Mouse (Mus musculus) layer of hippocampus, postnatal 10 days (tissue): ENCODE measurements around the gene Sdcbp2. TPM values are rescaled to one million over a fixed set of nuclear protein-coding genes. Genes with fewer than 3 reads are reported as not detected.
"Not testable (repeated sequence)": the region's sequence is repeated elsewhere in the genome, so short reads cannot be mapped to it uniquely, and the experiment has no call there.

ENCODE experiments used
- DNase-seq, 2 experiments: peaks; one replicate each; pipeline ENCODE4 v3.0.0; 2021; ENCODE audit warnings: low spot score in 2 of 2
- total RNA-seq, 2 experiments: library from RNA; stranded (reverse); gene quantifications; 2 replicates each; pipeline ENCODE4 v1.2.3; 2021

Gene Sdcbp2
- total RNA-seq, 2 experiments from 2014 or later = 1.3 to 1.6 TPM

GRCm38 (mm10) chr2:151566856-151567255, 5.6 kb upstream of the Sdcbp2 start:
- DNase-seq = no peak

- no peak for DNase-seq
Observed at GRCm38 (mm10) chr2:151569452-151569851, 3.0 kb upstream of the Sdcbp2 start.

GRCm38 (mm10) chr2:151573667-151574066, 1.2 kb downstream of the Sdcbp2 start:
- no peak for DNase-seq

- no peak for DNase-seq
Observed at GRCm38 (mm10) chr2:151574607-151575006, 2.2 kb downstream of the Sdcbp2 start.

- DNase-seq = peak; percentile 41 to 63
Observed at GRCm38 (mm10) chr2:151575119-151575698, 2.8 kb downstream of the Sdcbp2 start.

- peak; percentile 82 to 92 for DNase-seq
Observed at GRCm38 (mm10) chr2:151575699-151576389, 3.4 kb downstream of the Sdcbp2 start.

GRCm38 (mm10) chr2:151579183-151579582, 6.8 kb downstream of the Sdcbp2 start:
- DNase-seq = no peak

- no peak for DNase-seq
Observed at GRCm38 (mm10) chr2:151580945-151581344, 8.5 kb downstream of the Sdcbp2 start.

GRCm38 (mm10) chr2:151585934-151586333, 13.5 kb downstream of the Sdcbp2 start:
- no peak for DNase-seq

- DNase-seq = no peak
Observed at GRCm38 (mm10) chr2:151586807-151587206, 14.4 kb downstream of the Sdcbp2 start.

- no peak for DNase-seq
Observed at GRCm38 (mm10) chr2:151587306-151587705, 14.9 kb downstream of the Sdcbp2 start.

- no peak for DNase-seq
Observed at GRCm38 (mm10) chr2:151598068-151598467, 25.6 kb downstream of the Sdcbp2 start.

GRCm38 (mm10) chr2:151602106-151602505, 29.7 kb downstream of the Sdcbp2 start:
- no peak for DNase-seq

- DNase-seq = peak; percentile 55 to 65
Observed at GRCm38 (mm10) chr2:151603630-151604029, 31.2 kb downstream of the Sdcbp2 start.

- DNase-seq = peak; percentile 66 to 73
Observed at GRCm38 (mm10) chr2:151605437-151605987, 33.1 kb downstream of the Sdcbp2 start.

- no peak for DNase-seq
Observed at GRCm38 (mm10) chr2:151608435-151608834, 36.0 kb downstream of the Sdcbp2 start.

- peak in 1 of 2 experiments; percentile 33 for DNase-seq
Observed at GRCm38 (mm10) chr2:151609974-151610373, 37.6 kb downstream of the Sdcbp2 start.

GRCm38 (mm10) chr2:151615779-151616178, 43.4 kb downstream of the Sdcbp2 start:
- DNase-seq = not testable (repeated sequence)

- DNase-seq = no peak
Observed at GRCm38 (mm10) chr2:151616551-151617329, 44.3 kb downstream of the Sdcbp2 start.

- peak; percentile 4 to 7 for DNase-seq
Observed at GRCm38 (mm10) chr2:151623776-151624175, 51.4 kb downstream of the Sdcbp2 start.

- DNase-seq = no peak
Observed at GRCm38 (mm10) chr2:151626296-151626695, 53.9 kb downstream of the Sdcbp2 start.

GRCm38 (mm10) chr2:151628011-151628410, 55.6 kb downstream of the Sdcbp2 start:
- no peak for DNase-seq
